ENCODE assay signal across 17 mouse cellular contexts in the genomic region with DNA sequence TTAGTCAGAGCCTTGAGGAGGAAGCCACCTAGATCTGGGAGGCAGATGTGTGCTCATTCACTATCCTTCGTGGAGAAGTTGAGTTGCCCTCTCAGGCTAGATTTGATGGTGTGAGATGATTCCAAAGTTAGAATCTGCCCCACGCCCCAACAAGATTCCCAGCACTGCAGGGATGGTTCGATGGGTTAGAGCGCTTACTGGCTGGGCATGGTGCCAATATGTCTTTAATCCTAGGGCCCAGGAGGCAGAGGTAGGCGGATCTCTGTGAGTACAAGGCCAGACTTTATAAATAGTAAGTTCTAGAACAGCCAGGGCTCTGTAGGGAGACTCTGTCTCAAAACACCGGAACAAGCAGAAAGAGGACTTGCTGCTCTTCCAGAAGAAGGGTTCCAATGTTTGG.
A peak's percentile ranks its signal among the peaks of the same experiment; 100 is the strongest.
DNase-seq lines count a peak whose midpoint lies in the region; ATAC-seq lines count a peak whose summit lies in the region.
"Had no signal": no experiment of that assay in that cellular context is flagged by ENCODE, and none has a peak within 500 bp of the region (broad histone marks: within the 10 kb centered on the region; RNA-seq: fewer than 3 reads in every experiment).

No protein-coding gene starts in this region.

- peak; percentile 39 for DNase-seq in cerebellum, adult 9-11 months
- no peak for DNase-seq in hindbrain, embryonic 14.5 days (ENCODE audit: low spot score)
- no peak for DNase-seq in midbrain, embryonic 14.5 days
- DNase-seq in embryo, embryonic 9.5 days (ENCODE audit: extremely low spot score): no peak
- DNase-seq in B cell, adult 2 months: no peak
- DNase-seq: adrenal gland, postnatal 25 days; cerebellum, postnatal 25 days; heart, postnatal 10 days; liver, embryonic 13.5 days; lung, postnatal 14 days; right cerebral cortex, postnatal 14 days; thymus, postnatal 25 days had no signal

- H3K9me3 ChIP-seq in hindbrain, embryonic 14.5 days (ENCODE audit: control insufficient read depth, low read length): no peaks in the 10 kb centered on the region
- H3K9me3 ChIP-seq in hindbrain, embryonic 16.5 days (ENCODE audit: control insufficient read depth, low read length): no peaks in the 10 kb centered on the region
- H3K9me3 ChIP-seq in midbrain, embryonic 13.5 days: no peaks in the 10 kb centered on the region
- no peaks in the 10 kb centered on the region for H3K9me3 ChIP-seq in midbrain, embryonic 14.5 days (ENCODE audit: control insufficient read depth, low read length)
- H3K9me3 ChIP-seq: kidney, embryonic 15.5 days; liver, embryonic 13.5 days; midbrain, embryonic 10.5 days had no signal

- ATAC-seq in cerebellum, adult (ENCODE audit: insufficient number of reproducible peaks, low FRiP score, low TSS enrichment): no peak
- ATAC-seq in hindbrain, embryonic 14.5 days (ENCODE audit: low FRiP score): no peak
- ATAC-seq in hindbrain, embryonic 16.5 days: no peak
- no peak for ATAC-seq in midbrain, embryonic 13.5 days
- ATAC-seq in midbrain, embryonic 14.5 days (ENCODE audit: low FRiP score, low TSS enrichment): no peak

- 57% methylated on average over 6 of the region's 6 CpGs for WGBS in hindbrain, embryonic 14.5 days
- 68% methylated on average over 6 of the region's 6 CpGs for WGBS in hindbrain, embryonic 16.5 days
- WGBS in midbrain, embryonic 13.5 days: 83% methylated on average over 6 of the region's 6 CpGs
- WGBS in midbrain, embryonic 14.5 days: 70% methylated on average over 6 of the region's 6 CpGs

- H3K27ac ChIP-seq in hindbrain, embryonic 14.5 days: no peak overlapping the region
- H3K27ac ChIP-seq in hindbrain, embryonic 16.5 days (ENCODE audit: low read depth, low read length): no peak overlapping the region
- H3K27ac ChIP-seq in midbrain, embryonic 13.5 days: no peak overlapping the region
- no peak overlapping the region for H3K27ac ChIP-seq in midbrain, embryonic 14.5 days (replicated peaks; ENCODE audit: low read depth, low read length)
- H3K27ac ChIP-seq: kidney, embryonic 15.5 days; liver, embryonic 13.5 days; midbrain, embryonic 10.5 days had no signal

- H3K4me2 ChIP-seq in hindbrain, embryonic 14.5 days (replicated peaks): 0 out of 2 replicates have a peak overlapping the region, but pooled peaks have one; percentile 70
- no peak overlapping the region for H3K4me2 ChIP-seq in hindbrain, embryonic 16.5 days (ENCODE audit: low read length)
- H3K4me2 ChIP-seq in midbrain, embryonic 13.5 days (replicated peaks): 0 out of 2 replicates have a peak overlapping the region, but pooled peaks have one; percentile 55
- H3K4me2 ChIP-seq in midbrain, embryonic 14.5 days (ENCODE audit: low read length): no peak overlapping the region
- H3K4me2 ChIP-seq: liver, embryonic 13.5 days had no signal

- H3K36me3 ChIP-seq in hindbrain, embryonic 14.5 days (replicated peaks; ENCODE audit: control insufficient read depth, insufficient read depth): no peaks in the 10 kb centered on the region
- no peaks in the 10 kb centered on the region for H3K36me3 ChIP-seq in hindbrain, embryonic 16.5 days (ENCODE audit: control insufficient read depth, insufficient read depth, low read length)
- no peaks in the 10 kb centered on the region for H3K36me3 ChIP-seq in midbrain, embryonic 13.5 days
- H3K36me3 ChIP-seq in midbrain, embryonic 14.5 days (ENCODE audit: control insufficient read depth, insufficient read depth, low read length): no peaks in the 10 kb centered on the region
- H3K36me3 ChIP-seq: kidney, embryonic 15.5 days; liver, embryonic 13.5 days; midbrain, embryonic 10.5 days had no signal

- no peak overlapping the region for H3K4me3 ChIP-seq in hindbrain, embryonic 14.5 days (replicated peaks; ENCODE audit: low read length)
- no peak overlapping the region for H3K4me3 ChIP-seq in hindbrain, embryonic 16.5 days (ENCODE audit: low read length)
- no peak overlapping the region for H3K4me3 ChIP-seq in midbrain, embryonic 13.5 days (replicated peaks)
- no peak overlapping the region for H3K4me3 ChIP-seq in midbrain, embryonic 14.5 days (replicated peaks; ENCODE audit: low read depth, low read length)
- H3K4me3 ChIP-seq: liver, embryonic 13.5 days; midbrain, embryonic 10.5 days had no signal

- peaks cover 40% of the 10 kb centered on the region for H3K4me1 ChIP-seq in hindbrain, embryonic 14.5 days (replicated peaks; ENCODE audit: control insufficient read depth, insufficient read depth, low read length)
- peaks cover 26% of the 10 kb centered on the region for H3K4me1 ChIP-seq in hindbrain, embryonic 16.5 days (ENCODE audit: control insufficient read depth, insufficient read depth, low read depth, low read length)
- peaks cover 40% of the 10 kb centered on the region for H3K4me1 ChIP-seq in midbrain, embryonic 13.5 days (replicated peaks)
- H3K4me1 ChIP-seq in midbrain, embryonic 14.5 days (ENCODE audit: control insufficient read depth, insufficient read depth, low read length): peaks cover 22% of the 10 kb centered on the region

- H3K27me3 ChIP-seq in hindbrain, embryonic 14.5 days (ENCODE audit: control insufficient read depth, insufficient read depth, low read length): peaks cover 50% of the 10 kb centered on the region
- no peaks in the 10 kb centered on the region; the same call in 1 of the 2 replicates for H3K27me3 ChIP-seq in hindbrain, embryonic 16.5 days (replicated peaks; ENCODE audit: control insufficient read depth, insufficient read depth, low read length)
- peaks cover 94% of the 10 kb centered on the region for H3K27me3 ChIP-seq in midbrain, embryonic 13.5 days
- H3K27me3 ChIP-seq in midbrain, embryonic 14.5 days (ENCODE audit: control insufficient read depth, insufficient read depth, low read length): peaks cover 31% of the 10 kb centered on the region
- H3K27me3 ChIP-seq: kidney, embryonic 15.5 days had no signal

- no peak overlapping the region for H3K9ac ChIP-seq in hindbrain, embryonic 14.5 days
- no peak overlapping the region for H3K9ac ChIP-seq in hindbrain, embryonic 16.5 days (ENCODE audit: low read depth, low read length)
- H3K9ac ChIP-seq in midbrain, embryonic 13.5 days (replicated peaks): no peak overlapping the region
- no peak overlapping the region for H3K9ac ChIP-seq in midbrain, embryonic 14.5 days (replicated peaks; ENCODE audit: low read length)
- H3K9ac ChIP-seq: kidney, embryonic 15.5 days; liver, embryonic 13.5 days had no signal

Comparison
In these comparisons a context has a peak if more than half of its experiments do, and no peak if none do; other contexts are left out.
1. H3K4me2 ChIP-seq: peak in hindbrain, embryonic 14.5 days (single experiment) and midbrain, embryonic 13.5 days (single experiment); none in hindbrain, embryonic 16.5 days (single experiment) and midbrain, embryonic 14.5 days (single experiment).